Mouse (Mus musculus) mesoderm, embryonic 11.5 days (tissue): ENCODE data around the gene Tanc1.
A peak's percentile ranks its signal among the peaks of the same experiment; 100 is the strongest.

ENCODE experiments used
- DNase-seq: peaks from one replicate; pipeline ENCODE4 v3.0.0-alpha.2; 2012; ENCODE audit warnings: low read depth, low spot score

The Tanc1 gene

DNA sequence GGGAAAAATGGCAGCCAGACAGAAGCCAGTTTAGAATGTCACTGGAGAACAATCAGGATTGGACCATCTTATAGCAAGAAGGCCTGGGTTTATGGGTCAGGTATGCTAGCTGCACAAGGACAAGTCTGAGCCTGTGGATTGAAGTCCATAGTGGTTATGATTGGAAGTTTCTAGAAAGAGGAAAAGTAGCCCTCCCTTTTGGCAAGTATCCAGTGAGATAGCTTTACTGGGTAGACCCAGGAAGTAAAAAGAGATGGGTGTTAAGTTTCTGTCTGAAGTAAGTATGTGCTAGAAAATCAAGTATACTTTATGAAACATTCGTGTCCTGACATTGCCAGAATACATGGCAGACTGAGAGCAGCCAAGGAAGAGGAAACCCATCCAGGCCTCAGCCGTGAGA, 103.2 kb downstream of the Tanc1 start:
- no peak for DNase-seq

DNA sequence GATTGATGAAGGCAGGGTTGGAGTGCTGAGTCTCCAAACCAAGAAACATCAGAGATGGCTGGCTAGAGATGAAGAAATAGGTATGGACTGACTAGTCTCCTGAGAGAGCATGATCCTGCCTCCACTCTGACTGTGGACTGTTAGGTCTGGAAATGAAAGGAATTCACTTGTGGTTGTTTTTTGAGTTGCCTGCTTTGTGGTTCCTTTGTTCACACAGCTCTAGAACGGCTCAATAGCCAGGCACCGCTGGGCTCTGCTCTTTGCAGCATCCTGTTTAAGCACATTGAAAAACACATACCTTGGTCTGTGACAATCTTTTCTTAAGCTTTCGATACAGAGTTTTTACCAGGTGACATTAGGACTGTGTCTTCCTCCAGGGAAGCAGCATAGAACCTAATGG, 104.6 kb downstream of the Tanc1 start:
- DNase-seq, result no peak

DNA sequence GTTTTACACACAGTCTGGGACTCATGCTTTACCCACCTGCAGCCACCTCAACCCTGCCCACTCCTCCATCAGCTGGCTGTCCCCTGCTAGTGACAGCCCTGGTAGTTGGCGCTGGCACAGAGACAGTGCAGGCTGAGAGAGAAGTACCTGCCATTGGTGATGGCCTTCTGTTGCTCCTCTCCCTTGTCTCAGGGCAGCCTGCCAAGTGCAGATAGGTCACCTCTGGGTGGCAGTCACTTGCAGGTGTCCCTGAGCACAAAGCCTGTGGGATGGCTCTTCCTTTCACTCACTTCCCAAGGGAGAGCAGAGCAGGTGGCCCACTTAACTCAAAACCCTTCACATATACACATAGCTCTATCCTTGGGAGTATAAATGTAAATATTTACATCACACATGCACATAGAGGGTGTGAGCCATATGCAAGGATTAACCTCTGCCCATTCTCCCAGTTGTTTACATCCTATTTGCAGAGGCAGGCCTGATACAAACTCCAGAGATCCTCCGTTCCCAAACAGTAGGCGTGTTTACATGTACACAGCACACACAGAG, 106.0 kb downstream of the Tanc1 start:
- no peak for DNase-seq

DNA sequence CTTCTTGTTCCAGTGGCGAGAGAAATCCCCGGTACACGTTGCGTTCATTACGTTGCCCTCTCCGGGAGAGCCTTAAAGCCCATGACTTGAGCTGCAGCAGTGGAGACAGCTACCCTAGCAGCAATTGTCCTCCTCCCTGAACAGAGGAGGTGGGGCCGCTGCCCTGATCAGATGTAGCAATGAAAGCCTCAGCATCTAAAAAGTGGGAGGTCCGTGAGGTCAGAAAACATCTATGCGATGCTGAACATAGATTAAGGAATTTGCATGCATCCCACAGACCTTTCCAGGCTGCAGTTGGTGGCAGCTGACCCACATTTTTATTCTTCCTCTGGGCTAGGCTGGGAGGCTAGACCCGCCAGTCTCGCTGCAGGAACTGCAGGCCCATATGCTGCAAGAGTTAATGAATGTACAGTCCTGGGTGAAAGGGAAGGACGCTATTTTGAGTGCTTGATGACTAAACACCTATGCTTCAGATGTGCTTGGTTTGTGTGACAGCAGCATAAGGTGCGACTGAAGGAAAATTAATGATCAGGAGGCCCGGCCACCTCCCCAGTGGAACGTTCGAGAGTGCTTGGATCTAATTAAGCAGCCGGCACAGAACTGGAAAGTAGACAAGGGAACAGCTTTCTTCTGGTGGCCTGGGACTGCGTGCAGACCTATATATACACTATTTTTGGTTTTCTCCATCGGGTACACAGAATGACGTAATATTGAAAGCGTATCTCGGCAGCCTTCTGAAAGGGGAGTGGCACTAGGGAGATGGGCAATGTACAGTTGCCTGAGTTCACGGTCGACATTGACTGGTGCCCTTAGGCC, 107.0 kb downstream of the Tanc1 start:
- DNase-seq, result no peak

DNA sequence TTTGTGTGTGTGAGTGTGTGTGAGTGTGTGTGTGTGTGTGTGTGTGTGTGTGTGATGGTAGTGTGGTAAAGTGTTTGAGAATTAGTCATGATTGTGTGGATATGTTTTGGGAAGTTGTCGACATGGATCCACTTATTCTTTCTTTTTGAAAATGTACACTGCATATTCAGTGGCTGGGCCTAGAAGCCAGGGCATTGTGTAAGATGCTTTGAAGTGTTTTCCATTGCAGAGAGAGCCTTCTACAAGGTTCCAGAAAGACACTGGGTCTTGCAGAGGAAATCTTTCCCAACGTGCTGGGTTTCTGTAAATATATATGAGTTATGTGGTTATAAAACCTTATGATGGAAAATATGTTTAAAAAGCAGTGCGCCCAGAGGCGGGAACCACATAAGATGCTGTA, 108.0 kb downstream of the Tanc1 start:
- no peak for DNase-seq

DNA sequence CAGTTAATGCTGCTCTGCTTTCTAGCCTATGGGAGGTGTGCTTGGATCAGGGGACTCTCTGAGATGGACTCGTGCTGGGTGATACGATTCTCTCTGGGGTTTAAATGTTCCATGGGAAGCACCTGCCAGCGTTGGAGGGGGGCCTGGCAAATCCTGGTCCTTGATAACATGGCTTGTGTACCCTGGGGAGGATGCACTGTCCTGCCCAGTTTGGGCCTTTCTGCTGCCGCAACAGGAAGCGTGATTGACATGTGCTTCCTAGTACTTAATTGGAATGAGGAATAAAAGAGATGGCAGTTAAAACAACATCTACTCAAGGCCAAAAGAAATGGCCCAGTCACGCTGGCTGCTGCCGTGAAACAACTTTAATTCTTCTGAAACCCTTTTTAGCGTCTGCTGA, 109.3 kb downstream of the Tanc1 start:
- DNase-seq, result no peak

DNA sequence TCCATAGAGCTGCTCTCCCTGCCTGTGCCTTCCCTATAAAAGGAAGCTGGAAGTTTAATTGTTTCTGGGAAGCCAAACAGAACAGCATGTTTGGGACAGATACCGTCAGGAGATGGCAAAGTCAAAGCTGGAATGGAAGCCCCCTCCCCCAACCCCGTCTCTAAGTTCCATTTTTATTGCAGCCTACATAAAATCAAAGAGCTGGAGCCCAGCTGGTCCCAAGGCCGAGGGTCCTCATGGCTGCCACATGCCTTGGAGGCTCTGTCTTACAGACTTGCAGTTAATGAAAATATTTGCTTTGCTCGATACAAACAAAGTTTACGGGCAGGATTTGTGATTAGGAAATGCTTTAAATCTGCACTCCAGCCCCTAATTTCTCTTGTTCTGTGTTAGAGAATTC, 109.9 kb downstream of the Tanc1 start:
- peak; percentile 44 for DNase-seq

DNA sequence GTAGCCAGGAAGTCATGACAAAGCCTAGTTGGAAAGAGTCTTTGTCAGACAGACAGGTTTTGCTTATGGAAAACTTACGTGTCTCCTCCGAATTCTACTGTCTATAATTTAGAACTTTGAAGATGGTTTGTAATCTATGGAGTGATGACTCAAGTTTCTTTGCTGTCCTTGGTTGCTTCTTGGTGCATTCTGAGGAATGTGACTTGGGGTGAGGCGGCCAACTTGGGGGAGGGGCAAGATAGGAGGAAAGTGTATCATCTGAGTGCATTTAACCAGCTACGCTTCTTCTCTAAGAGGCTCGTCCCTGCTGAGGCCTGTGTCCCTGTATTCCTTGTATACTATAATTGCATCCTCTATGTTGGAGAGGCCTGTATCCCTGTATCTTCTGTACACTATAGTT, 111.5 kb downstream of the Tanc1 start:
- no peak for DNase-seq

DNA sequence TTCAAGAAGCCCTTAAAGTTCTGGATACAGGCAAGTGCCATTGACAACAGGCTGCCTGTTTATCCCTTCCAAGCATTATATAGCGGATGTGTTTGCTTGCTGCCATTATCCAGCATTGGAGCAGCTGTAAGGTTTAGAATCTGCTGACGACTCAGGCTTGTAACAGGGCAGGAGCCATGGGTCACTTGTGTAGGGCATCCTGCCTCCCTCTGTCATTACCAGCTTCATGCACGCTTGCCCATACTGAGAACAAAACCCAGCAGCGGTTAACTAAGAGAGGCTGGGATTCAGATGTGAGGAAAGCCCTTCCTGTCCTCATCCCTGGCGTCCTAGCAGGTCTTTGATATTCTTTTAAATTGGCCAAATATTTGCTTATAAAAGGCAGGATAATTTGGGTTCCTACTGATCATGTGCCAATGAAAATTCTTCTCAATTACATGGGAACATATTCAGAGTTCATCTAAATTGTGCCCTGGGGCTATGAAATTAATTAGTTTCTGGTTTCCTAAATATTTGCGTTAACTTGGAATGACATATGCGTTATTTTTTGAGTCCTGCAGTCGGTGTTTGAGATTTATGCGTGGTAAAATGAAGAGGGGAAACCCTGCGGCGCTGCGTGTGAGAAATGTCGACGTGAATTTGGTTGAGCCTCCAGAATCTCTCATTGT, 113.8 kb downstream of the Tanc1 start:
- DNase-seq, result no peak

DNA sequence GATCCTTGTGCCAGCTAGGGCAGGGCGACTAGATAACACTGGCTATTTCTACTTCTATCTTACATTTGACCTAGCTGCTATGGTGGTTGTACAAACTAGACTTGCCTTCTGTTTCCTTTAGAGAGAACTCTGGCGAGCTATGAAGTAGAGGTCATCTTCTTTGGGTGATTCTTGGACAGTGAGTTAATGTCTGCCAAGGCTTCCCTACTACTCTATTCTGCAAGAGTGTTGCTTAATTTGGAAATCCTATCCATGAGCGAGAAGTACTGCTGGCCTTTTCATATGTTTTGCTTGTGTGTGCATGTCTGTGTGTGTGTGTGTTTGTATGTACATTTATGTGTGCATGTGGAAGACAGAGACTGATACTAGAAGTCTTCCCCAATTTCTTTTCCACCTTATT, 120.0 kb downstream of the Tanc1 start:
- DNase-seq, result no peak

DNA sequence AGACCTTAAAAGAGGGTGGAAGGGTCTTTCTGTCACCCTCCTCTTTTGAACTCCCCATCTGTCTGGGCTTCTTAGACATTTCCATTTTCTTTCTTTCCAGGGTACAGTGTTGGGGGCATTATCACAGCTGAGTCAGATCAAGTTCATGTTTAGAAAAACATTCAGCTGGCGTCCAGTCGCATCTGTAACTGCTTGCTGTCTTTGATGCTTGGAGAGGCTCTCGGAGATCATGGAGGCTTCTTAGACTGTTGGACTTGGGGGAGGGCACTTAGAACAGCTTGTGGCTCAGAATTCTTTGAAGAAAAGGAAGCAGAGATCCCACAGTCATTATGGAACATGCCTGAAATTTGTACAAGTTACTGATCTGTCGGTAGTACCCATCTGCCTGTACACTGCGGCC, 121.6 kb downstream of the Tanc1 start:
- DNase-seq, result no peak

DNA sequence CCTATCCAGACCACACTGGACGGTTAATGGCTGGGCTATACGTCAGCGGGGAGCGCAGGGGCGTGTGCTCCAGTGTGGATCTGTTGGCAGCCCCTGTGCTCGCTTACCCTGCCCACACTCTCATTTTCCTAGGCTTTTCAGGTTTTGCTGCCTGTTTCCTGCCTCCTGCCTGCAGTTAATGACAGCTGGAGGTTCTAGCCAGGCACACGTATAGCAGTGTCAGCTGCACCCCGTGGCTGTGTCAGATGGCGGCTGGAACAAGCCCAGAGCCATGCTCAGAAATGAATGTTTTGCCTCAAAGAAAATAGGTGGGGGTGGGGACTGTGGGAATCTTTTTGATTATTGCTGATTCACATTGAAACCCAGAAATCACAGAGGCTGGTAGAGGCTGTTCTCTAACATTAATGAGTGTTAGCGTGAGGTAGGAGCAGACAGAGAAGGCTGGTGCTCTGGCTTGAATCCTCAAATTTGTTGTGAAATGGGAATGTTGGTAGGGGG, 124.6 kb downstream of the Tanc1 start:
- DNase-seq, result no peak

DNA sequence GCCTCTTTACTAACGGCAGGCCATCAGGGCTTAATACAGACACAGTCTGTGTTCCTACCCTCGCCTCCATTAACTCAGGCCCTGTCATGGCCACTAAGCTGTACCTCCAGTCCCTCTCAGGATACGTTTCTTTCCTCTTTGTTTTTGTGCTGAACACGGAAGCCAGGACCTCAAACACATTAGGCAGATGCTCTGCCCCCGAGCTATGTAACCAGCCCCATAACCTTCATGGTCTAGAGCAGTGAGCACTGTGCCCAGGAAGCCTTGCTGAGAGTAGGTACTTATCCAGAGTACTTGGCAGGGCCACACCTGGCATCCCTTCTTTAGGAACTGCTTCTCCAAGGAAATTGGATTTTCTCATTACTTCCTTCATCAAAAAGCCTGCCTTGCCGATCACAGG, 125.5 kb downstream of the Tanc1 start:
- no peak for DNase-seq

DNA sequence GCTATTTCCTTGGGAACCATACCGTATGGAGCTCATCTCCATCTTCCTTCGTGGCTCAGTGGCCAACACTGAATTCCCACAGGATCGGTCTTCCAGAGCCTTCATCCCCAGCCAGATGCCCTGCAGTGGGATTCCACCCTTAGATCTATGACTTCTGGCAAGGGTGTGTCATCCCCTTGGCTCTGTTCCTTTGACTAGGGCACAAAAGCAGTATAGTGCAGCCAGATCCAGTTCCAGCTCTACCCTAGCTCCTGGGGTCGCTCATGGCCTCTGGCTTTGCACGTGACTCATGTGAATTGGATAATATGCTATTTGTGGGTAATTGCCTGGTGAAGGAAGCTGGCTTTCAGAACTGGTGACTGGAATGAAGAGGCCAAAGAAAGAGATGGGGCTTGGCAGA, 126.5 kb downstream of the Tanc1 start:
- DNase-seq, result no peak

DNA sequence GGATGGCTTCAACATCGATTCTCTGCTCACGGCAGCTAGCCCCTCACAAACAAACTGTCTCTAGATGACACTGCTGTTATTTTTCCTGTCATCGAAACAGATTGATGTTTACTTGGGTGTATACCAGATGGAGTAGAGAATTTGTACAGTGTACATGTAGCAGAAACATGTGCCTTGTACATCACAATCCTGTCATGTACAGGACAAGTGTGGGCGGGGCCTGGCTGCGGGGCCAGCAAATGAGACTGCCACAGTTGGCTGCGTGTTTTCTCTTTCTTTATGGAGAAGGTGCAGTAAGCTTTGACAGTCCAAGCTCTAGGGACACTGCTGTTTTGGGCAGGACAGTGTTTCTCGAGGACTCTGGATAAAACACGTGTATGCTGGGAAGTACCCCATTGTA, 127.2 kb downstream of the Tanc1 start:
- DNase-seq, result no peak

DNA sequence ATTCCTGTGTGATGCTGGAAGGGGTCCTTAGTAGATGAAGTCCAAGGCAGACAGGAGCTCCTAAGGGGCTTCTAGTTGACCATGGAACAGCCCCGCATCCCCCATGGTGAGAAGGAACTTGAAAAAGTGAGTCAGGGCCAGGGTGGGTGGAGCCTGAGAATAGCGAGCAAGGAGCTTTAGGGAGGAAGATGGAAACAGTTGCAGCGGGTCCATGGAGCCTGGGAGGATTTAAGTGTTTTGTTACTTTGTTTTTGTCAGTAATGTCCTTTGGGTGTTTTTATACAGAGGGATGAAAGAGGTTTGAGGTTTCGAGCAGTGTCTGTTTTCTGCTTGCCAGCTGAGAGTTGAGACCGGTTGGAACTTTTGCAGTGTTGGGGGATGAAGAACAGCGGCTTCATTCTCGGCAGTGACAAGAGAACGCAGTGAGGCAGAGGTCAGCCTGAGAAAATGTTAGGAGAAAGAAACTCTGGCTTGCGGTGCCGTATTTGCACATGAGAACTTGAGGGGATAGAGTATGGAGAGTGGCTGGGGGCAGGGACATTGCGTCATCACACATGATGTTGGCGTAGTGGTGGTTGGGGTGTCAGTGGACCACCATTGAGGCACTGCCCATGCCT, 130.8 kb downstream of the Tanc1 start:
- no peak for DNase-seq

DNA sequence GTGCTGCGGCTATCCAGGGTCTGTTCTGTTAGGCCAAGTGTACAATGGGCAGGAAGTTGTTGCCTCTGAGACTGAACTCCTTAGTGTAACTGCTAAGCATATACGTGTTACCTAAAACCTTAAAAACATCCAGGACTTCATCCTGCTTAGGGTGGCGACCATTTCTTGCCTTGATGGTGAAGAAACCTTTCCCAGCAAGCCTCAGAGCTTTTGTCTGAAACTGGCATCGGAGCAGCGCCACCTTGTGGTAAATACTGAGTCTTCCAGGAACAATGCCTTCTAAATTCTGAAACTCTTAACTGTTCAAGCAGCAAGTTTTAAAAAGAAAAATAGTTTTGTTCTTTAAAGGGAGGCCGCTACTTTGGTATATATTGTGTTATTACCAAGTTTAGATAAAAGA, 133.6 kb downstream of the Tanc1 start:
- peak; percentile 74 for DNase-seq

DNA sequence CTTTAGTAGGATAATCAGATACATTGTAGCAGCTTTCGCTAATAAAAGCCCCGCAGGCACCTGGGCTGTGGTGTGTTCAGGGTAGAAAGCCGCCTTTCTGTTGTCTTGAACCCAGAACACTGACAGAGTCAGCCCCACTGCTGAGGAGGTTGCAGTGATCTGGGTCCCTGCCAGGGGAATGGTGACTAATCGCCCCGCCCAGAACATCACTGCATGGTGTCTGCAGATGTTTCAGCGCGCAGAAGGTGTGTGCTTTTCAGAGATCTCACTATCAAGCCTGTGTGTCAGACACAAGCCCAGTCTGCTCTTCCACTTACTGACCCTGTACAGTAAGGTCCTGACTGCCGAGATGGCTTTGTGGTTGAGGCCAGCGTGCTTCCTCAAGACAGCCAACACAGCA, 134.2 kb downstream of the Tanc1 start:
- no peak for DNase-seq

DNA sequence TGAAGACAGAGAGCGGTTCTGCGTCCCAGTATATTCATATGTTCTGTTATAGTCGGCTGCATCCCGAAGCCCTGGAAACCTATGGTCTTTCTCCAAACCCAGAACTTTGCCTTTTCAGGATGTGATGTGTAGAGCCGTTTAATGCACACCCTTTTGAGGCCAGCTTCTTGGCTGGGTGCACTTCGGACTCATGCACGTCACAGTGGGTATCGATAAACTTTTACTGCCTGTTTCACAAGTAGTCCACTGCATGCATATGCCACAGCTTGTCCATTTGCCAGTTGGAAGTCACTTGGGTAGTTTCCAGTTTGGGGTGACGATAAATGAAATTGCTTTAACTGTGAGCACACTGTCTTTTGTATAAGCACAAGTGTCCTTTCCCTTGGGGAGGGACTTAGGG, 135.9 kb downstream of the Tanc1 start:
- DNase-seq, result no peak

DNA sequence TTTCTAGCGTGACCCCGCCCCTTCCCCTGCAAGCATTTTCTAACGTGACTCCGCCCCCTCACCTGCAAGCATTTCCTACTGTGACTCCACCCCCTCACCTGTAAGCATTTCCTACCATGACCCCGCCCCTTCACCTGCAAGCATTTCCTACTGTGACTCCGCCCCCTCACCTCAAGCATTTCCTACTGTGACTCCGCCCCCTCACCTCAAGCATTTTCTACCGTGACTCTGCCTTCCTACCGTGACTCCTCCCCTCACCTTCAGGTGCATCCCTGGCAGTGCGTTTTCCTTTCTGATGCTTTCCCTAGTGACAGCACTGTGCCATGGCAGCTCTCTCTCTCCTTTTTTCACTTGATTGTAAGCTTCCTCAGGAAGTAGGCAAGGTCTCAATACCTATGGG, 137.5 kb downstream of the Tanc1 start:
- DNase-seq, result no peak

DNA sequence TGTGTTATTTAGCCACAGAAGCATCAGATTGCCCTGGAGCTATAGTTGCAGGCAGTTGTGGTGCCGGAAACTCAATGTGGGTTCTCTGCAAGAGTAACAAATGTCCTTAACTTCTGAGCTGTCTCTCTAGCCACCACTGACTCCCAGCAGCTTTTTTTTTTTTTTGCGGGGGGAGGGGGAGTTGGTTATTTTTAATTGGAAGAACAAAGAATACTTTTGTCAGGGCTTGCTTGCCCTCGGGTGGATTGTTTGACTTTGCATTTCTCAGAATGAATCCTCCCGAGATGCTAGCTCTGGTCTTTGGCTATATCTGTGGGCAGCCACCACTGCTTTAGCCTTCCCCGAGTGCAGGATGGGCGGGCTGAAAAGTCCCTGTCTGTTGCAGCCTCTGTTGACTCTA, 139.3 kb downstream of the Tanc1 start:
- no peak for DNase-seq

DNA sequence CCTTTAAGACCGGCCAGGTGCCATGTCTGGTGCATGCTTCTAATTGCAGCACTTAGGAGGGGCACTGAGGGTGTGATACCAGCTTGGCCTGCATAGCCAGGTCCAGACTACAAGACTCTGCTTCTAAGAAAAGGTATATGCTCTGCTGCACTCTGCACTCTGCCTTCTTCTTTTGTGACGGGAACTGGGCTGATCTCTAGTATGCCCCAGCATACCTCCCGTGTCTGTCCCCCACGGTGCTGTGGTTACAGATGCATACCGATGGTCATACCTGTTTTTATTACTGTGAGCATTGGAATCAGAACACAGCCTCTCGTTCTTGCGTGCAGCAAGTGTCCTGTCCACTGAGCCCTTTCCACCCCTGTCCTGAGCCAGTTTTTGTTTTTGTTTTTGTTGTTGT, 140.3 kb downstream of the Tanc1 start:
- DNase-seq, result no peak

DNA sequence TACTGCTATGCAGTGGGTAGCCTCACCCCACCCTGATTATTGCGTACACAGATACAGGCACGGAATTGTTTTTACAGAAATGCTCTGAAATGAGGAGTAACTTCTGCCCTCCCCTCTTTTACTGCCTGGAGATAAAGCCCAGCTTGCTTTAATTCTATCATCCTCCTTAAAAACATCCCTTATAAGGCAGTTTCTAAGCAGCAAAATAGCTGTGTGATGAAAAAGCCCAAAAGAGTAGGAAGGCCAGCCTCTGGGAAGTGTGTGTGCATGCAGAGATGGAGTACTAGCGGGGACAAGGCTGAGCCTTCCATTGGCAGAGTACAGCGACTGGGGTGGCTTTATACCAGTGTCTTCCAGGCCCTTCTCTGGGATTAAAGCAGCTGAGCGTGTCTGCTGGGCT, 140.9 kb downstream of the Tanc1 start:
- DNase-seq, result no peak
